Mouse (Mus musculus): ENCODE results near the gene Samhd1. TPM values are rescaled to one million over a fixed set of nuclear protein-coding genes. Genes with fewer than 3 reads are reported as not detected.

Samhd1 gene
- polyA plus RNA-seq, 1 experiment from 2014 or later, result 29.9 TPM

DNA sequence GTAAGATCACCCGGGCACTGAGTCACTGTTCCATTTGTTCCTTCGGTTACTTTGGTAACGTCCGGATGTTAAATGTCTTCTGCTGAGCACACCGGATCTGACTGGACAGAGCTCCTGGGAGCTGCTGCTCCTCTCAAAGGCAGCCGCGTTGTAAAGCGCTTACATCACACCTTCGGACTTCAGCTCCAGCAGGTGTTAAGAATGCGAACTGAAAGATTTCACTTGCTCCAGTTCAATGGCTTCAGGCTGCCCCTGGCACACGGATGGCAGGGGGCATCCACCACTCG is 34.8 kb downstream of the Samhd1 start:
- Histone ChIP-seq H3K9me3 (ENCODE audit: control insufficient read depth, low read length) (no peaks in the 10 kb centered on the region), H3K9ac (ENCODE audit: low read depth, low read length) (no peak overlapping the region), H3K27me3 (ENCODE audit: control insufficient read depth, insufficient read depth, low read length) (no peaks in the 10 kb centered on the region), H3K27ac (ENCODE audit: low read depth, low read length) (no peak overlapping the region), H3K4me3 (ENCODE audit: low read depth, low read length) (no peak overlapping the region), H3K4me1 (replicated peaks; ENCODE audit: control insufficient read depth, insufficient read depth, low read length) (no peaks in the 10 kb centered on the region), H3K4me2 (replicated peaks; ENCODE audit: low read depth, low read length) (no peak overlapping the region), H3K36me3 (ENCODE audit: control insufficient read depth, insufficient read depth, low read length) (peaks cover 2% of the 10 kb centered on the region; the same call in 1 of the 2 replicates)
- WGBS, result 93% methylated on average over 12 of the region's 12 CpGs
- ATAC-seq (ENCODE audit: low FRiP score), result no peak
- no peak for DNase-seq (ENCODE audit: low spot score)

DNA sequence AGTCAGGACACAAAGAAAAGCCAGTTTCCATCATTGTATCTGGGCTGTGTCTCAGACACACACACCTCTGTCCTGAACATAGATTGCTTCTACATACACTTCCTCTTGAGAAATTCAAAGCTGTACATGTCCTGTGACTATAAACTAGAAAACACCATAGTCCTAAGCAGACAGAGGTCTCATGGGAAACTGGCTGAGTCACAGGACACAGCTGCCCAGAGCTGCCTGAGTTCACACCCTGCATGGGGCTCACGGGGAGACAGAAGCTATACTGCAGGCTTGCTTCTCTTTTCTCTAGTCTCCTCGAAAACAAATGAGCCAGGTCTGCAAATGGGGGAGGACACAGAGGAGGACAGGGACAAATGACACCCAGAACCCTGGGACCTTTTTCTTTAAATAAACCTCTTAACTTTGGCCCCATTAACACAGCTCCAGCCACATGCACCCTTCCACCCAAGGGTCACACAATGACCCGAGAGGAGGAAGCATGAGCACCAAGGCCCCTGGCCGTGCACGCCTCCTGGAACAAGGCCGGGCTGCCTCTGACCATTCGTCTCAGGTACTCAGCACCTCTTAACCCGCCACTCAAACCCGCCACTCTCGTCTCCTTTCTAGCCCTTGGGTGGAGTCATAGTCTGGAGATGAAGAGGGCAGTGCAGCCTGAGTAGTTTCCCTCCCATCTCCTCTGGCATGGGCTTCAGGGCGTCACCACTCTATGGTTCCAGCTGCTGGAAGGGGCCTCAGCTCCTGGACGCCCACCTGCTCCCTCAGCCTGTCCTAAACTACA is 35.3 kb downstream of the Samhd1 start:
- H3K9ac ChIP-seq (ENCODE audit: low read depth, low read length), result no peak overlapping the region
- no peaks in the 10 kb centered on the region for H3K9me3 ChIP-seq (ENCODE audit: control insufficient read depth, low read length)
- no peak overlapping the region for H3K4me2 ChIP-seq (replicated peaks; ENCODE audit: low read depth, low read length)
- H3K36me3 ChIP-seq (ENCODE audit: control insufficient read depth, insufficient read depth, low read length), result peaks cover under 1% of the 10 kb centered on the region; the same call in 1 of the 2 replicates
- WGBS, result 91% methylated on average over 12 of the region's 12 CpGs
- H3K27ac ChIP-seq (ENCODE audit: low read depth, low read length), result no peak overlapping the region
- H3K27me3 ChIP-seq (ENCODE audit: control insufficient read depth, insufficient read depth, low read length), result no peaks in the 10 kb centered on the region
- ATAC-seq (ENCODE audit: low FRiP score) (no peak), DNase-seq (ENCODE audit: low spot score) (no peak)
- H3K4me1 ChIP-seq (replicated peaks; ENCODE audit: control insufficient read depth, insufficient read depth, low read length), result no peaks in the 10 kb centered on the region
- no peak overlapping the region for H3K4me3 ChIP-seq (ENCODE audit: low read depth, low read length)

DNA sequence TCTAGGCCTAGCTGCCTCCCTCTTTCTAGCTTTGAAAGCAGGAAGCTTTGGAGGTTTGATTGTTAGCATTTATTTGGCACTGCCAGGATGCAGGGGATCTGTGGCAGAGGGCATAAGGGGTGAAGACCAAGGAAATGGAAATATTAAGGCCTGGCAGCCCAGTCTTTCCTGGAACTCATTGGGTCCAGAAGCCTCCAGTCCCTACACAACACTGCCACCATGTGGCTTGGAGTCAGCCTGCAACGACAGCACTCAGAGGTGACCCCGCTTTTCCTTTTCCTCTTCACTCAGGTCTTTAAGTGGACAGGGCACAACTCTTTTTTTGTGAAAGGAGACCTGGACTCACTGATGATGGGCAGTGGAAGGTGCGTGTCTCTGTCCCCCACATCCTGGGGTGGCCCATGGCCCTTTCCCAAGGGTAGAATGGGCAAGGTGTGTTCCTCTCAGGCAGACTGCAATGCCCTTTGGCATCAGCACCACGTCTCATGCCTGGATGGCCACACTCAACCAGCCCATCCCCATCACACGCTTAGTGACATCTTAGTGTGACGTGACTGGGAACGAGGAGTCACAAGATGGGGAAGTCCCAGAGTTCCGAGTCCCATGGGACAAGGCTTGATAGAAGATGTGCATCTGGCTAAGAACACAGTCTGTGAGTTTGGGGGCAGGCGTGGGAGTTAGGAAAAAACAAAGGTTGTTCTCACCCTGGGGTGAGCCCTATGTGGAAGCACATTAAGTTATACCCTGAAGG is 39.9 kb downstream of the Samhd1 start:
- H3K9me3 ChIP-seq (ENCODE audit: control insufficient read depth, low read length), result no peaks in the 10 kb centered on the region
- H3K36me3 ChIP-seq (ENCODE audit: control insufficient read depth, insufficient read depth, low read length), result no peaks in the 10 kb centered on the region
- H3K4me1 ChIP-seq (replicated peaks; ENCODE audit: control insufficient read depth, insufficient read depth, low read length), result no peaks in the 10 kb centered on the region
- no peak overlapping the region for H3K4me2 ChIP-seq (replicated peaks; ENCODE audit: low read depth, low read length)
- no peak overlapping the region for H3K9ac ChIP-seq (ENCODE audit: low read depth, low read length)
- no peak overlapping the region for H3K4me3 ChIP-seq (ENCODE audit: low read depth, low read length)
- no peak overlapping the region for H3K27ac ChIP-seq (ENCODE audit: low read depth, low read length)
- no peaks in the 10 kb centered on the region for H3K27me3 ChIP-seq (ENCODE audit: control insufficient read depth, insufficient read depth, low read length)
- WGBS, result 63% methylated on average over 9 of the region's 9 CpGs
- ATAC-seq (ENCODE audit: low FRiP score), result no peak
- peak; percentile 83 for DNase-seq (ENCODE audit: low spot score)

DNA sequence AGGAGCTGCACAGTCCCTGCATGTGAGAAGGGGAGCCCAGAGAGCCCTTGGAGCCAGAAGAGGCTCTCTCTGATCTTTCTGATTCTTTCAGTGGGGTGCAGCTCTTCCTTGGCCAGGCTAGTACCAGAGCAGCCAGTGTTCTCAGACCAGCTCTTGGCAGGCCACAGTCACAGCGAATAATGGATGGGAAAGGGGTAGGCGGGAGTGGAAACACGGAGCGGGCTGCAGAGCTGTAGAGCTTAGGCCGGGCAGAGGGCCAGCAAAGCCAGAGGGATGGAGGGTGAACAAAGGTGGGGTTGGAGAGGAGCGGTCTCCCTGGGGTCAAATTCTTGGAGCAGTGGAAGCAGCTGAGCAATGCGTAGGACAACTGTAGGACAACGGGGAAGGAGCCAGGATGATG is 43.0 kb downstream of the Samhd1 start:
- Histone ChIP-seq H3K9me3 (ENCODE audit: control insufficient read depth, low read length) (no peaks in the 10 kb centered on the region), H3K9ac (ENCODE audit: low read depth, low read length) (no peak overlapping the region), H3K36me3 (ENCODE audit: control insufficient read depth, insufficient read depth, low read length) (no peaks in the 10 kb centered on the region), H3K4me2 (replicated peaks; ENCODE audit: low read depth, low read length) (no peak overlapping the region), H3K4me3 (ENCODE audit: low read depth, low read length) (no peak overlapping the region), H3K4me1 (replicated peaks; ENCODE audit: control insufficient read depth, insufficient read depth, low read length) (no peaks in the 10 kb centered on the region), H3K27ac (ENCODE audit: low read depth, low read length) (no peak overlapping the region), H3K27me3 (ENCODE audit: control insufficient read depth, insufficient read depth, low read length) (no peaks in the 10 kb centered on the region)
- DNase-seq (ENCODE audit: low spot score), result no peak
- no peak for ATAC-seq (ENCODE audit: low FRiP score)
- 64% methylated on average over 8 of the region's 8 CpGs for WGBS

DNA sequence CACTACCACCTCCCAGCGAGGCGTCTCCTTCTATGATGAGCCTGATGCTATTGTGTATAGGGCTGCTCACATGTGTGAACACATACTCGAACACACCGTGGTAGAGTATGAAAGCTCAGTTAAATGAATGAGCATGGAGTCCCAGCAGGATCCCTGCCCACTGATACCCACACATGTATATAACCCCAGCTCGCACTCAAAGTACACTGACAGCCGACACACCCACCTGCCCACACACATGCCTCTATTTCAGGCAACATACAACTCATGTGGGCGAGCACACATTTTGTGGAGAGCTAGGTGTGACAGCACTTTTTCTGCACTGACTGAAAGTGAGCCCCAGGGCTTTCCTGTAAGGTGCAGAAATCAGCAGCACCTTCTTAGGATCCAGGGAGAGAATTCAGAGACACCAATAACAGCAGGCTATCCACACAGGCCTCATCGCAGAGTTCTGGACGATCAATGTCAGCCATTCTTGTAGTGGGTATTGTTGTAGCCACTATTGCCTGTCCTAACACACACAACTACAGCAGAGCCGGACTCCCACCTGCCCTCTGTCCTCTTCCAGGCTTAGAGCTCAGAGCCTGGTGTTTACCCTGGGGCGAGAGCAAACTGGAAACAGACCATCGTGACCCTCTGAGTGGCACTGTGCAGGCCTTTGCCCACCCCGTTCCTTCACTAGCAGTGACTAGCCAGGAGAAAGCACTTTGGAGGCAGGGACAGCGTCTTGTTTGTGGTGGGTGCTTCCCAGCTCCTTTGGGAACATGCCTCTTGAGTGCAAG is 47.3 kb downstream of the Samhd1 start:
- no peaks in the 10 kb centered on the region for H3K36me3 ChIP-seq (ENCODE audit: control insufficient read depth, insufficient read depth, low read length)
- 84% methylated on average over 14 of the region's 14 CpGs for WGBS
- H3K4me1 ChIP-seq (replicated peaks; ENCODE audit: control insufficient read depth, insufficient read depth, low read length), result no peaks in the 10 kb centered on the region
- ATAC-seq (ENCODE audit: low FRiP score) (no peak), DNase-seq (ENCODE audit: low spot score) (no peak)
- H3K27ac ChIP-seq (ENCODE audit: low read depth, low read length), result no peak overlapping the region
- H3K27me3 ChIP-seq (ENCODE audit: control insufficient read depth, insufficient read depth, low read length), result no peaks in the 10 kb centered on the region
- no peak overlapping the region for H3K4me2 ChIP-seq (replicated peaks; ENCODE audit: low read depth, low read length)
- H3K9ac ChIP-seq (ENCODE audit: low read depth, low read length), result no peak overlapping the region
- H3K4me3 ChIP-seq (ENCODE audit: low read depth, low read length), result no peak overlapping the region
- no peaks in the 10 kb centered on the region for H3K9me3 ChIP-seq (ENCODE audit: control insufficient read depth, low read length)

DNA sequence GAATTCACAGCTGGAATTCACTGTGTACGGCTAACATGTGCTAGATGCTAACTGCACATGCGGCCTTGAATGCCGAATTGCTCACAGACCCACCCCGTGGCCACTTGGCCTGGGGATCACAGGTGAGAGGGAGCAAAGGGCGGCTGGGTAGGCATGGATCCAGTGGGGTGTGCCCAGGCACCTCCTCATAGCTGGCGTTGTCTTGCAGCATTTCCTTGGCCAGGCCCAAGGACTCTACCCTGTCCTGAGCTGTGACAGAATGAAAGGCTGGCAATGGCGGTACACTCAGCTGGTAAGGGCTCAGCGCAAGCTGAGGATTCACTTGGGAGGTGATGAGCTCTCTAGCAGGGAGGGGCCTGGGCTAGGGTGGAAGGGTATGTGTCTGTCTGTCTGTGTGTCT is 48.3 kb downstream of the Samhd1 start, which contains the start of gene Tldc2:
Gene Tldc2, plus strand, starts transcription at position 260 of the 400 bp plus-strand sequence.
- Histone ChIP-seq H3K4me2 (replicated peaks; ENCODE audit: low read depth, low read length) (no peak within 1 kb of the TSS), H3K36me3 (ENCODE audit: control insufficient read depth, insufficient read depth, low read length) (no peaks in the 10 kb centered on the region), H3K4me1 (replicated peaks; ENCODE audit: control insufficient read depth, insufficient read depth, low read length) (no peaks in the 10 kb centered on the region), H3K27me3 (ENCODE audit: control insufficient read depth, insufficient read depth, low read length) (no peaks in the 10 kb centered on the region), H3K9ac (ENCODE audit: low read depth, low read length) (no peak within 1 kb of the TSS), H3K4me3 (ENCODE audit: low read depth, low read length) (no peak within 1 kb of the TSS), H3K27ac (ENCODE audit: low read depth, low read length) (no peak within 1 kb of the TSS), H3K9me3 (ENCODE audit: control insufficient read depth, low read length) (no peaks in the 10 kb centered on the region)
- ATAC-seq (ENCODE audit: low FRiP score) (no peak), DNase-seq (ENCODE audit: low spot score) (no peak)
- WGBS, result 86% methylated on average over 8 of the region's 8 CpGs

DNA sequence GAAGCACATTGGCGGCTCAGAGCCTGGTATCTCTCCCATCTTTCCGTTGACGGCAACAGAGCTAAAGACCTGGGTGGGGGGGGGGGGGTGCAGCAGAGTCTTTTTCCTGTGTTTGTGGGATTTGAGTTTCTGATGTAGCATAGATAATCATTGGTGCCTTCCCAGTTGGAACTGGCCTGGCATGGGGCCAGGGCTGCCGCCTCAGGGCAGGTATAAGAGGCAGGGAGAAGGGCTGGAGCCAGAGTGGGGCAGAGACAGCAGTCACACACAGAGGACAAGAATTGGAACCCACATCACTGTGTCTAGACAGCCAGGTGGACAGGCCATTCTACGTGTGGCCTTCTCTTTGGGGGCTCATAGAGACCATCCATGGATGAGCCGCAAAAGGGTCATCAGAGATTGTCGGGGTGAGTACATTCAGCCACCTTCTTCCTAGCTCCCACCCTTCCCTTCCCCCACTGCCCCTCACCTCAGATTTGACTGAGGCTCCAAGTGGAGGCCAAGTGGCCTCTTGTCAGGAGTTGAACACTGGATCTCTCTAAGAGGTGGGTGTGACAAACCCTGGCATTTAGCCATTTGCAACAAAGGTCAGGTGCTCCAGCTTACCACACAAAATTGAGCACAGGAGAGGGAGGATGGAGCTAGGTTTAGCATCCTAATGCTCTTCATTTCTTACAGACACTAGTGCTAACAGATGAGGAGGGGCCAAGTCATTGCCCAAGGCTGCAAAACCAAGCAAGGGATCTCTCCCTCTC is 50.1 kb downstream of the Samhd1 start:
- no peaks in the 10 kb centered on the region; the same call in 1 of the 2 replicates for H3K4me1 ChIP-seq (replicated peaks; ENCODE audit: control insufficient read depth, insufficient read depth, low read length)
- H3K36me3 ChIP-seq (ENCODE audit: control insufficient read depth, insufficient read depth, low read length), result no peaks in the 10 kb centered on the region
- no peak overlapping the region for H3K4me2 ChIP-seq (replicated peaks; ENCODE audit: low read depth, low read length)
- no peak overlapping the region for H3K27ac ChIP-seq (ENCODE audit: low read depth, low read length)
- no peak overlapping the region for H3K4me3 ChIP-seq (ENCODE audit: low read depth, low read length)
- ATAC-seq (ENCODE audit: low FRiP score) (no peak), DNase-seq (ENCODE audit: low spot score) (no peak)
- 91% methylated on average over 7 of the region's 7 CpGs for WGBS
- H3K9me3 ChIP-seq (ENCODE audit: control insufficient read depth, low read length), result no peaks in the 10 kb centered on the region
- no peak overlapping the region for H3K9ac ChIP-seq (ENCODE audit: low read depth, low read length)
- H3K27me3 ChIP-seq (ENCODE audit: control insufficient read depth, insufficient read depth, low read length), result no peaks in the 10 kb centered on the region

DNA sequence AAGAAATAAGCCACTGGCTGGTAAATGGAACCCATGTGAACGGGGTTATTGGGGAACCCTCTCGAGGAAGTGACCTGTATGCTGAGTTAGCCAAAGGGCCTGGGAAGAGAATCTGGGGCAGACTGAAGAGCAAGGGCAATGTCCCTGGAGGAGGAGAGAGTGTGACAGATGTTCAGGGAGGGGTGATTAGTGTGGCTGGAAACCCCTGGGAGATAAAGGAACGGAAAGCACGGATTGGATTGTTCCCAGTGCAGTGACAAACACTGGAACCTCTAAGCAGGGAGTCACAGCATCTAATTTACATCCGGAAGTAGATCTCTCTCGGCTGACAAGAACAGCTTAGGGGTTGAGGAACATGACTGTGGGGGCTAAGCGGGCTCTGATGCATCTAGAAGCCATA is 53.1 kb downstream of the Samhd1 start:
- WGBS, result 22% methylated on average over 7 of the region's 7 CpGs
- H3K27ac ChIP-seq (ENCODE audit: low read depth, low read length), result no peak overlapping the region
- H3K4me2 ChIP-seq (replicated peaks; ENCODE audit: low read depth, low read length), result no peak overlapping the region
- H3K4me1 ChIP-seq (replicated peaks; ENCODE audit: control insufficient read depth, insufficient read depth, low read length), result peaks cover 4% of the 10 kb centered on the region; the same call in 1 of the 2 replicates
- H3K4me3 ChIP-seq (ENCODE audit: low read depth, low read length), result no peak overlapping the region
- no peaks in the 10 kb centered on the region for H3K9me3 ChIP-seq (ENCODE audit: control insufficient read depth, low read length)
- H3K9ac ChIP-seq (ENCODE audit: low read depth, low read length), result no peak overlapping the region
- ATAC-seq (ENCODE audit: low FRiP score) (no peak), DNase-seq (ENCODE audit: low spot score) (no peak)
- no peaks in the 10 kb centered on the region for H3K36me3 ChIP-seq (ENCODE audit: control insufficient read depth, insufficient read depth, low read length)
- no peaks in the 10 kb centered on the region for H3K27me3 ChIP-seq (ENCODE audit: control insufficient read depth, insufficient read depth, low read length)

Measured in hindbrain, embryonic 11.5 days (tissue).